Mouse (Mus musculus) adrenal gland, postnatal 10 days (tissue): Measurements from ENCODE around the gene Myoz1. TPM values are rescaled to one million over a fixed set of nuclear protein-coding genes. Genes with fewer than 3 reads are reported as not detected.
"Not testable (repeated sequence)": the region's sequence is repeated elsewhere in the genome, so short reads cannot be mapped to it uniquely, and the experiment has no call there.

ENCODE experiments used
- DNase-seq: peaks from one replicate; pipeline ENCODE4 v3.0.0; 2021; ENCODE audit warnings: mixed read lengths
- total RNA-seq, 2 experiments: library from RNA; stranded (reverse); gene quantifications; 2 replicates each; pipeline ENCODE4 v1.2.3; 2021

The Myoz1 gene
- total RNA-seq, 2 experiments from 2014 or later, result 27.5 to 61.9 TPM

DNA sequence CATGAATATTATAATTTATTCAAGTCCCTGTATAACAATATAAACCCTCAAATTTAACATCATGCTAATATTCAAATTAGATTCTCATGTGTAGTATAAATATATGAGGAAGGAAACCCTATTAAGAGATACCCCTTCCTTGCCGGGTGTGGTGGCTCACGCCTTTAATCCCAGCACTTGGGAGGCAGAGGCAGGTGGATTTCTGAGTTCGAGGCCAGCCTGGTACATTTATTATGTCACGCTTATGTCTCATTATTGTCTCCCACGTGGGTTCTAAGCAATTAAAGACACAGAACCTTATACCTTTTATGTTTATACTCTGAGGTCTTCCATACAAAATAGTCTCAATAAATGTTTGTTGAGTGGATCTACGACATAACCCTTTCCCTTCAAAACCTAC, 17.6 kb downstream of the Myoz1 start:
- DNase-seq, result no peak

DNA sequence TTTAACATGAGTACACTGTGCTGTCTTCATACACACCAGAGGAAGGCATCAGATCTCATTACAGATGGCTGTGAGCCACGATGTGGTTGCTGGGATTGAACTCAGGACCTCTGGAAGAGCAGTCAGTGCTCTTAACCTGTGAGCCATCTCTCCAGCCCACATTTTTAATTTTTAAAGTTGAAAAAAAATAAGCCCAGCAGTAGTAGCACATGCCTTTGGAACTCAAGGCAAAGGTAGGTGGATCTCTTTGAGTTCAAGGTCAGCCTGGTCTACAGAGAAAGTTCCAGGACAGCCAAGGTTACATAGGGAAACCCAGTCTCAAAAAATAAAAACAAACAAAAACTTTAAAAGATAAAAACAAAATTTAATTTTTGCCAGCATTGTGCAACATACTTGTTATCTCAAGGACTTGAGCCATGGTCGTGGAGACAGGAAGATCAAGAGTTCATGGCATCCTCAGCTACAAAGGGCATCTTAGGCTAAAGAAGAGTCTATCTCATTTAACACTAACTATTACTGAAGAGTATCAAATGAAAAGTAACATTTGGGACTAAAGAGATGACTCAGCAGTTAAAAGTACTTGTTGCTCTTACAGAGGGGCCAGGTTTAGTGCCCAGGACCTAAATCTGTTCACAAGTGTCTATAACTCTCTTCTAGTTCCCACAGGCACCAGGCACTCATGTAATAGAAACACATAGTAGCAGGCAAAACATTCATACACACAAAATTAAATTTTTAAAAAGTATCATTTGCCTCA, 18.3 kb downstream of the Myoz1 start:
- no peak for DNase-seq

DNA sequence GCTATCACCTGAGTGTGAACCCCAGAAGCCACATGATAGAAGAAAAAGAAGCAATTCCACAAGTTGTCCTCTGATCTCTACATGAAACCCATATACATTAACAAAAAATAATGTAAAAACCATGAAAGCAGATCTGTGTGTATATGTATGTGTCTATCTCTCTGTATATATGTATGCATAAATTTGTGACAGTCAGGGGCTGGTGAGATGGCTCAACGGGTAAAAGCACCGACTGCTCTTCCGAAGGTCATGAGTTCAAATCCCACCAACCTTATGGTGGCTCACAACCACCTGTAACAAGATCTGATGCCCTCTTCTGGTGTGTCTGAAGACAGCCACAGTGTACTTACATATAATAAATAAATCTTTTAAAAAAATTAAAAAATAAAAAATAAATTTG, 19.4 kb downstream of the Myoz1 start:
- DNase-seq, result not testable (repeated sequence)

DNA sequence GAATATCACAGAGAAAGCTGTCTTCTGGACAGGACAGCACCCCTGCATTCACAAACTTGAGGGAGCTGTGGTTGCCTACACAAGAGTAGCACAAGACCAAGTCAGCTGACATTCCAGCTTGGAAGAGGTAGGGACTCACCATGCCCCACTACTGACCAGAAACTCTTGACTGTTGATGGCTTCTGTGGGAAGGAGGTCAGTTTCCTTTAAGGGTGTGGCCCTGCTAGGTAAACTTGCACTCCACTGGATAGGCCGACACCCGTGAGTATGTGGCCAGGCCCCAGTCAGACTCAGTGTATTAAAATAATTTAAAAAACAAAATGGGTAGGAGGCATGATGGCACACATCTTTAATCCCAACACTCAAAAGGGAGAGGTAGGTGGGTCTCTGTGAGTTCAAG, 20.8 kb downstream of the Myoz1 start:
- no peak for DNase-seq

DNA sequence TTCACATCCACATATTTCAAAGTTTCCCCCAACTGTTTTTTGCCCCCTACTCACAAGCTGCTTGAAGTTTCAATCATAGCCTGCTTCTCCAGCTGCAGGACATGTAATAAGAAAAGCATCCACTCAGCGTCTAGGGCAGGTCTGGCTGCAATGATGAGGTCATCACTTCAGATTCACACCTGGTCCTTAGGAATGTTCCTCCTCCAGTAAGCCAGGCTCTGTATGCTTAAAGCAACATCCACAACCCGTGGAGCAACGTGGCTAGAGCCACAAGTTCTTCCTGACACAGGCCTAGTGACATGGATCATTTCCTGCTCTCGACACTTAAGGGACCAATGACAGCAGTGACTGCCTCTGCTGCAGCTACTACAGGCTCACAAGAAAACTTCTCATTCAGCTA, 25.1 kb downstream of the Myoz1 start:
- no peak for DNase-seq

DNA sequence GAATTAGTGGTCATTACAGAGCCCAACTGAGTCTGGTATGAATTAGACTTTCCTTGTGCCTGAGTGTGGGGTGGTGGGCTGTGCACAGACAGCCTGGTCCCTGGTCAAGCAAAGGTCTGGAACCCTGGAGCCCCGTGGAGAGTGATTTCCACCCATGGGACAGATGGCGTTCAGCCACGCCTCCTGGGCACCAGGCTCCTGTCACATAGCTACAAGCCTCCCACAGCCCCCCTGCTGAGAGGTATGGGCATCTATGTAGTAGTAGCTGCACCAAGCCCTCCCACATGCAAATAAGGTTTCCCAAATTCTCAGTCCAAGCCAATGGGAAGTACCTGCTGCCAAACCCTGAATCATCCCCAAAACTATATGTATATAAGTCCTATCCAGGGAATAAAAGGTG, 29.4 kb downstream of the Myoz1 start:
- DNase-seq, result no peak

DNA sequence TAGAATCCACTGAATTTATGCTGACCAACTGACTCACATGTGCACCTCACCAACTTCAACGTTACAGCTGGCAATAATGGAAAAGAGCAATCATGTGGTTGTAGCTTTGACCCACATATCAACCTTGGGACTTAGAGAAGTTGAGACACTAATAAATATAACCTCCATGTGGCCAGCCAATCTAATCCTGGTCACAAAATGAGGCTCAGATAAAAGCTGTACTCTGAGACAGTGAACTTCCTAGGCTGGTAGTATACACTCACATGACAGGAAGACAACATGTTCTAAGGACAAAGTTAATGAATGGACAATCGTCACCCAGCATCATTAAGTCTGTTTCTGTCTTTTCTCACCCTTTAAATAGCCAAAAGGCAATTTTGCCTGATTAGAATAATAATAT, 29.9 kb downstream of the Myoz1 start:
- no peak for DNase-seq

DNA sequence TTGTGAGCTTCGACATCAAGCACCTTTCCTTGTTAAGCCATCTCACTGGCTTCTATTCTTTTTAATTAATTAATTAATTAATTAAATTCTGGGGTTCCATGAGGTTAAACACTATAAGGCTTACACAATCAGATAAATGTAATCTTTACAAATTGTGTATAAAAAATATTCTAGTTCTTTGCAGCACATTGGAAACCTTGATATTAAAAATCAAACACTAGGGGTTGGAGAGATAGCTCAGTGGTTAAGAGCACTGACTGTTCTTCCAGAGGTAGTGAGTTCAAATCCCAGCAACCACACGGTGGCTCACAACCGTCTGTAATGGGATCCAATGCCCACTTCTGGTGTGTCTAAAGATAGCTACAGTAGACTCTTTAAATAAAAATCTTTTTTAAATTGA, 33.4 kb downstream of the Myoz1 start:
- no peak for DNase-seq

DNA sequence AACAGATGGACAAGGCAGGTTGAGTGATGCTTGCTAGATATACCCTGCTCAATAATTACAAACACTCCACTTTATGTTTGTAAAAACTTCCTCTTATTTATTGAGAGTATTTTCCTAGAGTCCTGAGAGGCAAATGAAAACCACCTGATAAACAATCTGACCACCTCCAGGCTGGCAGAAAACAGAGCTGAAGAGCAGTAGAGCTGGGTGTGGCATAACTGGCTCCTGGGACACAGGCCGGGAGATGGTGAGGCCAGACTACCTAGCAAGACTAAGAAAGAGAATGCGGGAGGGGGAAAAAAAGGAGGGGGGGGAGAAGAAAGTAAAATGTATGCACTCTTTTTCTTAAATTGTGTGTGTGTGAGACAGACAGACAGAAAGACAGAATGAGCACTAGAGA, 33.9 kb downstream of the Myoz1 start:
- DNase-seq, result no peak

DNA sequence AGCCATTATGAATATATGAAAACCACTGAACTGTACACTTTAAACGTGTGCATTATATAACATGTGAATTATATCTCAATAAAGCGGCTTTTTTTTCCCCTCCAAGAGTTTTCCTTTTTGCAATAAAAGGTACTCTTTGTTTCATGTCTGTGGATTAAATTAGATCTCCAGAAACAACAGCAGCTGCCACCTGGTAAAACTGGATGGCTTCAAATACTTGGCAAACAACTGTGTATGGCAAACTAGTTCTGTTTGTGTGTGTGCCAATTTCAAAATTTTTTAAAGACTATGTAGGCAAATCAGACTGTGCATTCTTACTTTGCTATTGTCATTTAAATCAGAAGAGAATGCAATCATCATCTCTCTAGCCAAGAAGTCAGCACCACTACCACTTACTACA, 34.4 kb downstream of the Myoz1 start:
- DNase-seq, result no peak

DNA sequence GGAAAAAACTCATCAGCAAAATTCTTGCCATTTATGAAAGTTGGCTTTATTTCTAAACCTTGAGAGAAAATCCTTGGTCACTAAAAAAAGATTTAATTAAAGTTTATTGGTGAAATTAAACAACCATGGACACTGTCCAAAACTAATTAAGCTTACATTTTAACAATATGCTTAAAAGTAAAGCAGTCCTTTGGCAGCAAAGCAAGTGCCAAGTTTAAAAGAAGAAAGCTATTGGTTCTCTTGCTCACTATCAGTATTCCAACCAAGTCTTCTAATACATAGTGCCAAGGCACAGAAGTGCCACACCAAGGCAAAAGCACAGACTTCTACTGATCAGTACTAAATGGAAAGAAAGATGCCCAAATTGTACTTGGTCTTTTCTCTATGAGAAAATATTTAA, 37.2 kb downstream of the Myoz1 start:
- DNase-seq, result no peak

DNA sequence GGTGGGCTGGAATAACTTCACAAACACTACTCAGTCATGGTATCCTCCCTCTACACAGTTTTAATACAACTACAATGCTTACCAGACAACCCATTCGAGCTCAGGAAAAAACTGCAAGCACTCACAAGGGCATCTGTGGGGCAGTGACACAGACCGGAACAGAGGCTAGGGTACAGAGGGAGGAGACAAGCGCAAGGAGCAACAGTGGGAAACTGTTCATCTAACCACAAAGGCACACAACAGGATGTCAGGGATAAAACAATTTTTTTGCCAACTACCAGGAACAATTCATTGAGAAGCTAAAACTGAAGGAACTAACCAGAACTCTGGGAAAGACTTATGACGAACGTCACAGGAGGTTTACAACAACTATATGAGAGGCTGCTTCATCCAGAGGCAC, 38.1 kb downstream of the Myoz1 start:
- peak; percentile 16 for DNase-seq

DNA sequence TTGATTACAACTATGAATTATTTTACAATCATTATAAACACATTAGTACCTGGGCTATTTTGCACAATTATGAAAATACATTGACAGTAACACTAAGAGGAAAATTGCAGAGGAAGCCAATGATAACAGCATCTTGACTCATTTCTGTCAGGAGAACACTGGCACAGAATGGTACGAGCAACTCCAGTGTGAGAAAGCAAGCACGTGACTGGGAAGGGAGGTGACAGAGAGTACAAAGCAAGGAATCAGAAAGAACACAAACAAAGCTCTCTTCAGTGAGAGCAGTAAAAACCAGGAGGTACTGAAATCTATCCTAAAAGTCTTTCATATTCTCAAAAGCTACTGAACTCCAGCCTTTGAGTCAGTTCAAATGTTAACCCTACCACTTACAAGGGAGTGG, 39.9 kb downstream of the Myoz1 start:
- DNase-seq, result peak; percentile 28

DNA sequence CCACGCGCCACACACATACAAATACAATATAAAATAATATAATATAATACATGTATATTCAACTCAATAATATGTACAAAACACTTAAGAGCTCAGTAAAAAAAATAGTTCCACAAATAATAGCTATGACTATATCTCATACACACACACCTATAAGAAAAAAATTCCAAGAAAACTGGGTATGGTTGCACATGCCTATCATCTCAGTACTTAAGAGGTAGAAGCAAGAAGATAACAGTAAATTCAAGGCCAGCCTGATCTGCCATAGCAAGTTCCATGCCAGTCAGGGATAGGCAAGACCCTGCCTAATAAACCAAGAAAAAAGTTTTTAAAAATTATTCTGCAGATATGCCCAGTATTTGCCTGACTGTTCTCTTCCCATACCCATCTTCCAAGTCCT, 41.3 kb downstream of the Myoz1 start:
- no peak for DNase-seq

DNA sequence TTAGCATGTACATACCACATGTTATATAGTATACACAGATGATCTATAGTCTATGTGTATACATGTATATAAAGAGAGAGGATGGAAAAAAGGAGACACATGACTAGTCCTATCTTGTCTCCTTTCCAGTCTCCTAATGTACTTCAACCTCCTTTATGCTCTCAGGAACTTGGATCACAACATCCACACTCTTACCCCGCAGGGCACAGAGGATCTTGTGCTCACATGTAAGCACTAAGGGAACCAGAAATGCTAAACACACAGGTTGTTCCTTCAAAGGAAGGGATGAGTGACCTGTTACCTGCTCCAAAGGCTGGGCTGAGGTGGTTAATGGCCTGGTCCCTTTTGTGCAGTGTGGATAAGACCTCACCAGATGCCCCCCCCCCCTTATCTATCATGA, 43.5 kb downstream of the Myoz1 start:
- DNase-seq, result no peak

DNA sequence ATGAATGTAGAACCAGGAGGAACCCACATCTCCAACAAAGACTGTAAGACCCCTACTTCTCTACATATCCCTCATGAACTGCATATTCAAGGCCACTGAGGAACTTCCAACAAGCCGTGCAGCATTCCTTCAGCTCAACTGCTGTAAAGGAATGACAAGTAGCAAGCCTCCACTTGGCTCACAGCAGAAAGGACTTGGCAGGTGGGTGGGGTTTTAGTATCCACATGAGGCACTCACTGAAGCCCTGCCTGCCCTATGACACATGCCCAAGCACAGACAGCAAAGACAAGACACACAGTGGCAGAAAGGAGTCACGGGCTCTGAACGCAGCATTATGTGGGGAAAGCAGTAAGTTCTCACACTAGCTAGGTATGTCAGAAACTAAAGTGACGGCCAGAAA, 46.2 kb downstream of the Myoz1 start:
- DNase-seq, result peak; percentile 53

DNA sequence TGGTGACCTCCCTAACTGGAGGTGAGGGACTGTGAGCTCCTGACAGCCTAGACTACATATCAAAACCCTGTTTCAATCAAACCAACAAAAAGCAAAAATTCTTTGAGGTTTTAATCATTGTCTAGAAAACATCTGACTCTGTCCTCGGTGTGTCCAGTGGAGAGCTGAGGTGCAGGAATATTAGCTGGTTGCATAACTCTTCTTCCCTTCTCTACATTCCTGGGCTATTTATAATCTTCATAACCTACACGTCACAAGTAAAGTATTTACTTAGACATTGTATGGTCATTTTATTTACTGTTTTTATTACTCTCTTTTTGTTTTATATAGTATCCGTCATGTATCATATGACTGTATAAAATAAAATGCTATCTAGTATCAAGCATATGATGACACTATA, 46.8 kb downstream of the Myoz1 start:
- DNase-seq, result no peak

DNA sequence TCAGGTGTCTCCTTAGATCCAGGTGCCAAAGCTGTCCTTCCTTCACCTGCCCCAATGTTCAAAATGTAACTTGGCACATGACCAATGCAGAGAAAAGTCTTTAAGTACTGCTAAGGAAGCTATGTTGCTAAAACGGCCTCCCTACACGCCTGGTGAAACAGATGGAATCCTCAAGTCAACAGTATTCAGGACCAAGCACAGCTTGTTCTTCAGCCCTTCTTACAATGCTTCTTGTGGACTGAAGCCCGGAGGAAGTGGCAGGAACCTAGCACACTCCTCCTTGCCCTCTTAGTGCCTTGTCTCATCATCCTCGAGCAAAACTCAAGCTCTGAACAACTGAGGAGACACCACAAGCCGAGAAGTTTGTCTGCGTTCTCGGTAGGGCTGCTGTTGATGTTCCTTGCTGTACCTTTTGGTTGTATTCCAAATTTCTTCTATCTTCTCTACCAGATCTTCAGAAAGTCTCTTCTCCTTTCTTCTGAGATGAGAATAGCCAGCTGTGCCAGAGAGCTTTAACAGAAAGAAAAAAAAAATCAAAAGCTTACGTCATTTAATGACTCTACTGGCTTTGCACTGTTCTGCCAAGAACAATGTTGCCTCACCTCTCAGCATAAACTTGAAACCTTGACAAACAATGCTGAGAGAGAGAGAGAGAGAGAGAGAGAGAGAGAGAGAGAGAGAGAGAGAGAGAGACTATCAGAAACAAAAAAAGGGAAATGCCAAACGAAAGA, 48.8 kb downstream of the Myoz1 start:
- peak; percentile 28 for DNase-seq

DNA sequence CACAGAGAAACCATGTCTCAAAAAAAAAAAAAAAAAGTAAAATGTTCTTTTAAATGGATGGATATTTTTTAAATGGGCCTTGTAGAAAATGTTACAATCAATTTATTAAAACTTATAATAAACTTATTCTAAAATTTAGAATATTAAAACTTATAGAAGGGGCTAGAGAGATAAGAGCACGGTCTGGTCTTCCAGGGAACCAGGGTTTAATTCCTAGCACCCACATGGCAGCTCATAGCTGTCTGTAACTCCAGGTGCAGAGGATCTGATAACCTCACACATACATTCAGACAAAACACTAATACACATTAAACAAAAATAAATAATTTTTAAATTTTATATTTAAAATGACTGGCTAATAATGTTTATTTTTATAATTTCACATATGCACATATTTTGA, 55.1 kb downstream of the Myoz1 start:
- no peak for DNase-seq

DNA sequence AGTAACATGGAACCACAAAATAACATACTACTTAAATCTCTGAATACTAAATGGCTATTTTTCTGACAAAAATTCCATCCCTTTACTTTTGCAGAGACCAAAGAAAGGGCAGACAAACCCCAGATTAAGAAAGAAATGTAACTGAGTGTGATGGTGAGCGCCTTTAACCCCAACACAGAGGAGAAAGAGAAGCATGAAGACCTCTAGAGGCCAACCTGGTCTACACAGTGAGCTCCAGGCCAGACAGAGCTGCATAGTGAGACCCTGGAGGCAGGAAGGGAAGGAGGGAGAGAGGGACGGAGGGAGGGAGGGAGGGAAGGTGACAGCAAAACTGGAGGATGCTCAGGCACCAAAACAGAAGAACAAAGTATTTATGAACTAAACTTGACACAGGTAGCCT, 56.1 kb downstream of the Myoz1 start:
- DNase-seq, result no peak

DNA sequence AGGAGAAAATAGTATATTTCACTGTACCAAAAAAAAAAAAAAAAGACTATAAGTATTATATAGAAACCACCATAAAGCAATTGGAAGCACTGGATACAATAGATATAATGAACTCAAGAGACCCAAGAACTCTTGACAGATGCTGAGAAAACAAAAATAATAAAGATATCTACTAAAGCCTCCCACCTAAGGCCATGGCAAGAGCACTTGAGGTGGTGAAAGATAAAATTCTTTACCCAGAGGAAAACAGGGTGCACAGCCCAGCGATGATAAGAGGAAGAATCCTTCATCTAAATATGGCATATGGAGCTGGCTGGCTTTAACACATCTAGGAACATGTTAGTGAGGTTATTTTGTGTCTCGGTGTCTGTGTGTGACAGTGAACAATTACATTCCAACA, 56.8 kb downstream of the Myoz1 start:
- no peak for DNase-seq
